Comparison of ENCODE assay signal across 31 mouse cellular contexts in genomic region chr8:104346706-104347105, GRCm38 (mm10). TPM values are rescaled to one million over a fixed set of nuclear protein-coding genes. Genes with fewer than 3 reads are reported as not detected.
DNase-seq lines count a peak whose midpoint lies in the region; ATAC-seq and TF ChIP-seq lines count a peak whose summit lies in the region.
"Had no signal": no experiment of that assay in that cellular context is flagged by ENCODE, and none has a peak within 500 bp of the region (broad histone marks: within the 10 kb centered on the region; RNA-seq: fewer than 3 reads in every experiment).

No protein-coding gene starts in this region.

- TF ChIP-seq CTCF in heart, postnatal 0 days (IDR thresholded peaks at IDR 0.05; ENCODE audit: low read depth): no peak

- no peak overlapping the region for H3K4me2 ChIP-seq in heart, postnatal 0 days (ENCODE audit: low read depth, low read length)
- H3K4me2 ChIP-seq: forebrain, embryonic 15.5 days; hindbrain, embryonic 12.5 days had no signal

- peaks cover 15% of the 10 kb centered on the region for H3K4me1 ChIP-seq in heart, postnatal 0 days (ENCODE audit: control insufficient read depth, insufficient read depth)
- H3K4me1 ChIP-seq: forebrain, embryonic 15.5 days had no signal

- H3K4me3 ChIP-seq in heart, postnatal 0 days (ENCODE audit: low read depth, low read length): no peak overlapping the region
- H3K4me3 ChIP-seq: embryonic facial prominence, embryonic 10.5 days; forebrain, embryonic 15.5 days; hindbrain, embryonic 12.5 days had no signal

- WGBS in heart, postnatal 0 days: 29% methylated on average over 12 of the region's 12 CpGs

- no peak overlapping the region for H3K9ac ChIP-seq in heart, postnatal 0 days (replicated peaks; ENCODE audit: low read depth, low read length)
- H3K9ac ChIP-seq: forebrain, embryonic 15.5 days; hindbrain, embryonic 12.5 days; liver, postnatal 0 days had no signal

- ATAC-seq in heart, postnatal 0 days (ENCODE audit: insufficient read depth, low read depth): no peak
- ATAC-seq: forebrain, embryonic 15.5 days; liver, postnatal 0 days; lung, postnatal 0 days had no signal

- no peak for TF ChIP-seq EP300 in heart, postnatal 0 days (IDR thresholded peaks at IDR 0.05; ENCODE audit: low read depth)

- H3K36me3 ChIP-seq in heart, postnatal 0 days (replicated peaks; ENCODE audit: control insufficient read depth, insufficient read depth, low read length): peaks cover 22% of the 10 kb centered on the region
- H3K36me3 ChIP-seq: forebrain, embryonic 15.5 days had no signal

- H3K27me3 ChIP-seq in heart, postnatal 0 days (ENCODE audit: control insufficient read depth, insufficient read depth, low read length): no peaks in the 10 kb centered on the region
- H3K27me3 ChIP-seq: forebrain, embryonic 15.5 days; hindbrain, embryonic 12.5 days had no signal

- peak; percentile 86 for DNase-seq in heart, adult 11 months
- no peak for DNase-seq in heart, adult 8-10 months (ENCODE audit: low spot score)
- no peak for DNase-seq in heart, postnatal 0 days (ENCODE audit: low spot score)
- DNase-seq in heart, postnatal 36 days: no peak
- DNase-seq in testis, postnatal 10 days (ENCODE audit: low spot score): peak; percentile 58
- DNase-seq in testis, postnatal 14 days (ENCODE audit: low spot score): no peak
- no peak for DNase-seq in right cerebral cortex, postnatal 14 days
- DNase-seq: cerebellum, adult 11-12 months; cerebellum, postnatal 10 days; kidney, adult 2 months; layer of hippocampus, adult 9-11 months; liver; liver, postnatal 0 days; right cerebral cortex, postnatal 4 days; thymus, adult 18-20 months had no signal

- intact Hi-C loops in heart, postnatal 36 days (cut with DNase I): loop anchor here (10.0 kb wide), 1 partner anchor 202 kb away; no protein-coding TSS in a partner anchor

- no peaks in the 10 kb centered on the region for H3K9me3 ChIP-seq in heart, postnatal 0 days (replicated peaks; ENCODE audit: control insufficient read depth, low read length)
- H3K9me3 ChIP-seq: embryonic facial prominence, embryonic 10.5 days; forebrain, embryonic 15.5 days; hindbrain, embryonic 12.5 days had no signal

- peak overlapping the region; percentile 34; the same call in 1 of the 2 replicates for H3K27ac ChIP-seq in heart, postnatal 0 days (ENCODE audit: low read depth)
- H3K27ac ChIP-seq: embryonic facial prominence, embryonic 10.5 days; forebrain, embryonic 15.5 days; hindbrain, embryonic 12.5 days; kidney, postnatal 0 days; macrophage had no signal

RNA-seq across cellular contexts. Expression of gene Cmtm3, which starts 7.5 kb away (rescaled TPM):
- total RNA-seq in heart, adult 8-10 months (2022): 10 to 100 TPM; 10.1 to 18.8 (median 14.9) TPM
- 22.3 and 29.0 TPM in 2 replicates for total RNA-seq in heart, postnatal 0 days (2014; rRNA removed; ENCODE audit: low replicate concordance)
- polyA plus RNA-seq in heart, postnatal 0 days (2015; fragmentation: Nextera tagmentation; extraction: Ambion mirVana): 64.6 and 65.2 TPM in 2 replicates
- 10 to 100 TPM; 14.4 to 15.7 TPM for total RNA-seq in heart, postnatal 36 days (2021)

RNA-seq across cellular contexts. Expression of gene Cmtm2b, which starts 24.7 kb away (rescaled TPM):
- not detected for total RNA-seq in heart, adult 8-10 months (2022)
- not detected in 2 replicates for total RNA-seq in heart, postnatal 0 days (2014; rRNA removed; ENCODE audit: low replicate concordance)
- polyA plus RNA-seq in heart, postnatal 0 days (2015; fragmentation: Nextera tagmentation; extraction: Ambion mirVana): not detected in 2 replicates
- total RNA-seq in heart, postnatal 36 days (2021): not detected
- total RNA-seq: ES-E14; gastrocnemius, adult 8-10 months; left cerebral cortex, adult 18-20 months; left cerebral cortex, postnatal 36 days; midbrain, postnatal 0 days had no signal
- polyA plus RNA-seq: cortical plate, adult 2 months; embryonic facial prominence, embryonic 10.5 days; forebrain, embryonic 15.5 days; hindbrain, embryonic 12.5 days; kidney, adult 2 months; kidney, postnatal 0 days; large intestine, adult 2 months; liver, postnatal 0 days; lung, postnatal 0 days; macrophage; midbrain, postnatal 0 days; neural tube, embryonic 14.5 days; stomach, embryonic 14.5 days had no signal

RNA-seq across cellular contexts. Expression of gene Gm11020, which starts 25.3 kb away (rescaled TPM):
- not detected for total RNA-seq in heart, adult 8-10 months (2022)
- total RNA-seq in heart, postnatal 0 days (2014; rRNA removed; ENCODE audit: low replicate concordance): not detected in 2 replicates
- not detected in 2 replicates for polyA plus RNA-seq in heart, postnatal 0 days (2015; fragmentation: Nextera tagmentation; extraction: Ambion mirVana)
- not detected for total RNA-seq in heart, postnatal 36 days (2021)
- total RNA-seq: ES-E14; gastrocnemius, adult 8-10 months; left cerebral cortex, adult 18-20 months; left cerebral cortex, postnatal 36 days; midbrain, postnatal 0 days had no signal
- polyA plus RNA-seq: cortical plate, adult 2 months; embryonic facial prominence, embryonic 10.5 days; forebrain, embryonic 15.5 days; gonadal fat pad, adult 2 months; hindbrain, embryonic 12.5 days; kidney, adult 2 months; kidney, postnatal 0 days; large intestine, adult 2 months; liver, postnatal 0 days; lung, postnatal 0 days; macrophage; midbrain, postnatal 0 days; neural tube, embryonic 14.5 days; stomach, embryonic 14.5 days had no signal

RNA-seq across cellular contexts. Expression of gene Cmtm1, which starts 36.8 kb away (rescaled TPM):
- under 1 TPM in 1 of 4 experiments, not detected in 3; 0.28 TPM for total RNA-seq in heart, adult 8-10 months (2022)
- total RNA-seq in heart, postnatal 0 days (2014; rRNA removed; ENCODE audit: low replicate concordance): not detected in 2 replicates
- not detected in 2 replicates for polyA plus RNA-seq in heart, postnatal 0 days (2015; fragmentation: Nextera tagmentation; extraction: Ambion mirVana)
- total RNA-seq in heart, postnatal 36 days (2021): not detected
- total RNA-seq: ES-E14; gastrocnemius, adult 8-10 months; left cerebral cortex, adult 18-20 months; left cerebral cortex, postnatal 36 days; midbrain, postnatal 0 days had no signal
- polyA plus RNA-seq: cortical plate, adult 2 months; embryonic facial prominence, embryonic 10.5 days; forebrain, embryonic 15.5 days; gonadal fat pad, adult 2 months; hindbrain, embryonic 12.5 days; kidney, adult 2 months; kidney, postnatal 0 days; large intestine, adult 2 months; liver, postnatal 0 days; lung, postnatal 0 days; macrophage; midbrain, postnatal 0 days; neural tube, embryonic 14.5 days; stomach, embryonic 14.5 days had no signal

RNA-seq across cellular contexts. Expression of gene Gm45711, which starts 36.8 kb away (rescaled TPM):
- not detected for total RNA-seq in heart, adult 8-10 months (2022)
- total RNA-seq in heart, postnatal 0 days (2014; rRNA removed; ENCODE audit: low replicate concordance): not detected in 2 replicates
- polyA plus RNA-seq in heart, postnatal 0 days (2015; fragmentation: Nextera tagmentation; extraction: Ambion mirVana): not detected in 2 replicates
- total RNA-seq in heart, postnatal 36 days (2021): not detected
- total RNA-seq: ES-E14; gastrocnemius, adult 8-10 months; left cerebral cortex, adult 18-20 months; left cerebral cortex, postnatal 36 days; midbrain, postnatal 0 days had no signal
- polyA plus RNA-seq: cortical plate, adult 2 months; embryonic facial prominence, embryonic 10.5 days; forebrain, embryonic 15.5 days; gonadal fat pad, adult 2 months; hindbrain, embryonic 12.5 days; kidney, adult 2 months; kidney, postnatal 0 days; large intestine, adult 2 months; liver, postnatal 0 days; lung, postnatal 0 days; macrophage; midbrain, postnatal 0 days; neural tube, embryonic 14.5 days; stomach, embryonic 14.5 days had no signal

Comparison
In these comparisons a context has a peak if more than half of its experiments do, and no peak if none do; other contexts are left out.
1. DNase-seq: peak in heart, adult 11 months (single experiment) and testis, postnatal 10 days (single experiment); none in heart, adult 8-10 months (single experiment), heart, postnatal 0 days (single experiment), heart, postnatal 36 days (0 of 2), testis, postnatal 14 days (single experiment) and right cerebral cortex, postnatal 14 days (single experiment).